Mouse (Mus musculus) embryonic stem cell, embryonic (primary cell): ENCODE data around the gene Erfe.

Experiments
- CTCF ChIA-PET, 4 experiments: fragments of 300-600 bp in 2 of 4; fragments of 350-600 bp in 2 of 4; sonication (Branson Sonifier 250); formaldehyde crosslinking; loops; one replicate each; lab custom pipeline; 2022; ENCODE audit warnings: inconsistent platforms in 2 of 4; lab: Charles Lee
- POLR2A ChIA-PET, 4 experiments: fragments of 300-600 bp in 2 of 4; fragments of 350-600 bp in 2 of 4; sonication (Branson Sonifier 250); formaldehyde crosslinking; loops; one replicate each; lab custom pipeline; 2022; ENCODE audit warnings: antibody characterized with exemption in 4 of 4, inconsistent platforms in 1 of 4; lab: Charles Lee

Erfe gene

DNA sequence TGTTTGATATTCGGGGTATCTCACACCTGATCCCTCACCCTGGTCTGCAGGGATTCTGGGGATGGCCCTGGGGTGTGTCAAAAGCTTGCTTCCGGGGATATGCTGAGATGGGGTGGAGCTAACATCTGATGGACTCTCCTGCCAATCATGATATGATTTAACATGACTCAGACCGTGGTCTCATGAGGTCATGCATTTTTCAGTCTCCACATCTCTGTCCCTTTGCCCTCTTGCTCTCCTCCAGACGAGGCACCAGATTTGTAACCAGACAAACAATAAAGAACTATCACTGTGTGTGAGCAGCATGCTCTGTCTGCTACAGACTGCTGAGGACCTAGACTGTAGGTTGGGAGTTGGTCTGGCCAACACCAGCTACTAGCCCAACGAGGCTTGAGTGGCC, 4.1 kb upstream of the Erfe start:
- CTCF ChIA-PET = interaction anchor here in 2 of 4 experiments (0.6 to 0.8 kb wide), 2 partner anchors 16 to 17 kb away, joined by 3 read pairs; no protein-coding TSS in a partner anchor
- POLR2A ChIA-PET = interaction anchor here in 1 of 4 experiments (0.9 kb wide), 1 partner anchor 8 kb away, joined by 3 read pairs; no protein-coding TSS in a partner anchor

DNA sequence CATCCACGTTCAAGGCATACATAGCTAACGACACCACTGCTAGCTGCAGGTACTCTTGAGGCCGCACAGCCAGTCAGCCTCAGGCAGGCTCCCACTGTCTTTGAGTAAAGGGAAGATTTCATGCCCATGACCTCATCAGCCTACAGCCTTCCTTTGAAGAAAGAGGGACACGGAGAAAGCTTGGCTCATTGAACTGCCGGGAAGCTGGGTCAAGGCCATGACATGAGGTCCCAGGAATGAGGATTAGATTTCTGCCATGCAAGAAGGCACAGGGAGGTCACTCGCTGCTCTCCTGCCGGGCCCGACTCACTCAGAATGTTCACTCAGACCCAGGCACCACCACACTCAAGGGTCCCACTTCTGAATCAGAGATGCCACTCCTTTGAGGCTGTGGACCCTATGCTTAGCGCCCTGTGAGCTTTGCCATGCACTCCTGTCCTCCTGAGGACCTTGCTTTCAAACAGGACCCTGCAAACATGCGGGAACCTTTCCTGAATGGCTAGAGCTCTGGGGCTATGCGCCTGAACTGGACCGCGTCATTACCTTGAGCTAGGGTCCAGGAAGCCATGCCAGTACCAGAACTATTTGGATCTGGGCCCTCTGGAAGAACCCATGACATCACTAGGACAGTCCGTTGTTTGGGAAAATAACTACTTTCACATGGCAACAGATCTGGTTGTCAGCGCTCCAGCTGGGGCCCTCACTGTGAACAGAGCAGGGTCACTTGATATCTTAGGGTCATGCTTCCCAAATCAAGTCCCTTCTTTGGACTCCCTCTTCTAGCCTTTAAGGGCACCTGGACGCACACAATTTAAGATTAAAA, 1.2 kb upstream of the Erfe start:
- POLR2A ChIA-PET = interaction anchor here (0.5 to 3.3 kb wide), 26 partner anchors 8 to 312 kb away, joined by 3 to 25 read pairs (median 5); partner anchors contain the start of genes Espnl (in 1 of the 4), Hes6 (in 1 of the 4), Klhl30 (in 1 of the 4) and Ramp1 (in 1 of the 4)
- CTCF ChIA-PET = interaction anchor here (0.7 to 2.5 kb wide), 27 partner anchors 9 to 1422 kb away, joined by 3 to 12 read pairs (median 3); partner anchors contain the start of genes Hes6 (in 2 of the 4), Rab17 (in 1 of the 4) and Scly (in 1 of the 4)

DNA sequence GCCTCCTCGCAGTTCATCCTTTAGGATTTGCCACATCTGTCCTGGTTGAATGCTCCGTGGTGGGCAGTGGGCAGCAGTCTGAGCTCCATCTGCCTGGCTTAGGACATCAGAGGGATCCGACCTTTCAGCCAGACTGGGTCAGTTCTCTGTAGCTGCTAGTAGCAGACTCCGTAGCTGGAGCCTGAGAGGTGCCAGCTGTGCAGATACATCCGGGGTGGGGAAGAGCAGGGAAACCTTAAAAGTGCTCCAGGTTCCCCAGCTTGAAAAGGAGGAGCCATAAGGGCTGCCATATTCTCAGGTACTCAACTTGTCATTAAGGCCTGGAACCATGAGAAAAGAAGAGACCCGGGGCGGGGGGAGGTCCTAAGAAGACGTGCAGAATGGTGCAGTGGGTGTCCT, 415 bp upstream of the Erfe start:
- CTCF ChIA-PET = interaction anchor here (0.6 to 2.5 kb wide), 35 partner anchors 9 to 1423 kb away, joined by 3 to 12 read pairs (median 3); partner anchors contain the start of genes Hes6 (in 2 of the 4), Rab17 (in 1 of the 4), Scly (in 1 of the 4) and Ube2f (in 1 of the 4)
- POLR2A ChIA-PET = interaction anchor here (0.5 to 3.3 kb wide), 32 partner anchors 9 to 313 kb away, joined by 3 to 25 read pairs (median 5); partner anchors contain the start of genes Hes6 (in 2 of the 4), Klhl30 (in 2 of the 4), Espnl (in 1 of the 4) and Ramp1 (in 1 of the 4)

GRCm38 (mm10) chr1:91367295-91367694, 1.1 kb downstream of the Erfe start:
- ChIA-PET CTCF (interaction anchor here in 2 of 4 experiments (1.1 to 2.5 kb wide), 5 partner anchors 8 to 394 kb away, joined by 3 to 11 read pairs (median 5); no protein-coding TSS in a partner anchor), POLR2A (interaction anchor here (0.5 to 3.3 kb wide), 20 partner anchors 8 to 410 kb away, joined by 3 to 25 read pairs (median 5); partner anchors contain the start of genes Hes6 (in 2 of the 4), Espnl (in 1 of the 4) and Klhl30 (in 1 of the 4))

DNA sequence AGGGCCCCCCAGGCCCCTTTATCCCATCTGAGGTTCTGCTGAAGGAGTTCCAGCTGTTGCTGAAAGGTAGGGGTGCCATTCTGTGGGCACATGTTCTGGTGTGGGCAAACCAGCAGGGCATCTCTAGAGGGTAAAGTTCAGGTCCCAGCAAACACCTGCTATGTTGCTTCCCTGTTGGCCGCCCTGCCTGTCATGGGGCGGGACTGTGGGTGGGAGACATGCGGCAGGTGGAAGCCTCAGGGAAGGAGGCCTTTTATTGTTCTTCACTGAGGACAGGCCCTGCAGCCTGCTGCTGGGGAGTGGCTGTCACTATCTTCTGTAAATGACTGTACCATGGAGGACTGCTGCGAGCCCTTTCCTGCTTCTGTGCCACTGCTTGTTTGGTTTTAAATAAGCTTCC, 3.2 kb downstream of the Erfe start:
- POLR2A ChIA-PET = interaction anchor here (0.8 to 4.9 kb wide), 9 partner anchors 8 to 119 kb away, joined by 3 to 22 read pairs (median 4); partner anchors contain the start of genes Hes6 (in 2 of the 4) and Ube2f (in 1 of the 4)
- CTCF ChIA-PET = interaction anchor here in 2 of 4 experiments (0.6 to 1.3 kb wide), 3 partner anchors 12 to 407 kb away, joined by 3 to 4 read pairs (median 3); no protein-coding TSS in a partner anchor

DNA sequence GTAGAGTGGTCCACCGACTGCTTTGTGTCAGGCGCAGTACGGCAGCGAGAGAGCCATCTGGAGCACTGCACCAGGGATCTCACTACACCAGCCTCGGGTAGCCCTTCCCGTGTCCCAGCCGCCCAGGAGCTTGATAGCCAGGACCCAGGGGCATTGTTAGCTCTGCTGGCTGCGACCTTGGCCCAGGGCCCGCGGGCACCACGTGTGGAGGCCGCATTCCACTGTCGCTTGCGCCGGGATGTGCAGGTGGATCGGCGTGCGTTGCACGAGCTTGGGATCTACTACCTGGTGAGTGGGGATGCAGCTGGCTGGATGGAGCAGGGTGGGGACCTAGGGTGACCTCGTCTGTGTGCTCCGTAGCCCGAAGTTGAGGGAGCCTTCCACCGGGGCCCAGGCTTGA, 3.8 kb downstream of the Erfe start:
- CTCF ChIA-PET = interaction anchor here in 1 of 4 experiments (1.2 to 1.3 kb wide), 2 partner anchors 12 to 13 kb away, joined by 3 to 4 read pairs; no protein-coding TSS in a partner anchor
- POLR2A ChIA-PET = interaction anchor here in 3 of 4 experiments (0.8 to 4.9 kb wide), 6 partner anchors 8 to 70 kb away, joined by 3 to 22 read pairs (median 3); partner anchors contain the start of gene Hes6 (in 1 of the 3)

DNA sequence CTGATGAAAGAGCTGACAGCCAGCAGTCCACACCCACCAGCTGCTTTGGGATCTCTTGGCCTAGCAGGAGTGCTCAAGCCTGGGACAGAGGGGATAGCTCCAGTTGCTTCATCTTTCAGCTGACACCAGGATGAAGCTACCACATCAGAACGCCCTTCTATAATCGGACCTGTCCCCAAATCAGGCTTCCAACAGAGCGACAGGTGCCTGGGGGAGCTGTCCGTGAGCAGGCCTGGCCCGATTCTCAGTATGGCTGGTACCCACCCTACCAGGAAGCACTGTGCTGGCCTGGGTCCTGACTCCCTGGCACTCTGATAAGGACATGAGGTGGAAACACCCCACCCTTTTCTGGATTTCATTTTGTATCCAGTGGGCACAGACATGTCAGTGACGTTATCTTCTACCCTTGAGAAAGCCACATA, 7.2 kb downstream of the Erfe start:
- ChIA-PET CTCF (interaction anchor here in 1 of 4 experiments (1.2 kb wide), 1 partner anchor 27 kb away, joined by 4 read pairs; no protein-coding TSS in a partner anchor), POLR2A (interaction anchor here in 2 of 4 experiments (0.6 to 4.9 kb wide), 7 partner anchors 8 to 1955 kb away, joined by 3 to 22 read pairs (median 3); partner anchors contain the start of gene Ube2f (in 1 of the 2))

DNA sequence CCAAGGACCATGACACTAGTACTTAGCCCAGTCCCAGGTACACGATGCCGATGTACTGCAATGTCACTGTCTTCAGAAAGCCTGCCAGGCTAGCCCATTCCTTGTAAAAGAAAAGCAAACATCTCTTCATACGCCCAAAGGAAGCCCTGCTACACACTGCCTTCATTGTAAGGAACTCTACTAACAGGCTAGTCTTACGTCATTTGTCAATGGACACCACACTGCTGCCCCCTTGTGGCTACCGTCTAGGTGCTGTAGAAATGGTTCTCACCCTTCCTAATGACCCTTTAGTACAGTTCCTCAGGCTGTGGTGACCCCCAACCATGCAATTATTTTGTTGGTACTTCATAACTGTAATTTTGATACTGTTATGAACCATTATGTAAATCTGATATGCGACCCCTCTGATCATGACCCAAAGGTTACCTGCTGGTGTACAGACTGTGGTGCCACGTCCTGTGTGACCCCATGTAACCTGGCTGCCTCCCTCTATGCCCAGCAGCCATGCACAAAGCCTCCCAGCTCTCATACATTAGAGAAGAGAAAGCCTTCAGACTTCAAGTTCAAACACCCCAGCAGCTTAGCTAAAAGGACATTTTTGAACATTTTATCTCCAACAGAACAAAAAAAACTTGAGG, 14.3 kb downstream of the Erfe start:
- ChIA-PET CTCF (interaction anchor here in 2 of 4 experiments (0.6 to 1.7 kb wide), 6 partner anchors 14 to 407 kb away, joined by 3 to 7 read pairs (median 4); partner anchors contain the start of gene Erfe (in 2 of the 2)), POLR2A (interaction anchor here in 2 of 4 experiments (2.5 to 4.6 kb wide), 3 partner anchors 10 to 15 kb away, joined by 5 to 22 read pairs (median 8); partner anchors contain the start of gene Erfe (in 2 of the 2))

GRCm38 (mm10) chr1:91381091-91381471, 14.9 kb downstream of the Erfe start:
- POLR2A ChIA-PET = interaction anchor here in 3 of 4 experiments (1.2 to 4.6 kb wide), 4 partner anchors 10 to 15 kb away, joined by 3 to 22 read pairs (median 6); partner anchors contain the start of gene Erfe (in 2 of the 3)
- CTCF ChIA-PET = interaction anchor here in 3 of 4 experiments (0.6 to 1.7 kb wide), 4 partner anchors 15 to 408 kb away, joined by 3 to 5 read pairs (median 4); partner anchors contain the start of genes Erfe (in 1 of the 3) and Klhl30 (in 1 of the 3)

GRCm38 (mm10) chr1:91390369-91390768, 24.1 kb downstream of the Erfe start:
- CTCF ChIA-PET = no interaction called here

GRCm38 (mm10) chr1:91397927-91398259, 31.7 kb downstream of the Erfe start:
- ChIA-PET POLR2A (interaction anchor here in 3 of 4 experiments (0.6 to 2.0 kb wide), 5 partner anchors 9 to 1351 kb away, joined by 3 to 8 read pairs (median 3); partner anchors contain the start of gene Hes6 (in 2 of the 3)), CTCF (interaction anchor here in 1 of 4 experiments (0.5 kb wide), 1 partner anchor 292 kb away, joined by 3 read pairs; no protein-coding TSS in a partner anchor)

More at GRCm38 (mm10) chr1:91390369-91390768, 24.1 kb downstream of the Erfe start:
- POLR2A ChIA-PET = interaction anchor here in 3 of 4 experiments (0.7 to 1.4 kb wide), 6 partner anchors 9 to 526 kb away, joined by 3 to 4 read pairs (median 4); partner anchors contain the start of gene Erfe (in 1 of the 3)

- CTCF ChIA-PET = interaction anchor here in 1 of 4 experiments (0.5 kb wide), 1 partner anchor 292 kb away, joined by 3 read pairs; no protein-coding TSS in a partner anchor
- POLR2A ChIA-PET = interaction anchor here in 3 of 4 experiments (0.8 to 2.0 kb wide), 8 partner anchors 10 to 147 kb away, joined by 3 to 13 read pairs (median 4); partner anchors contain the start of gene Hes6 (in 2 of the 3)
Measured at GRCm38 (mm10) chr1:91398260-91399062, 32.2 kb downstream of the Erfe start, which contains the start of gene Ilkap. Gene Ilkap, minus strand, starts transcription at chr1:91398815.

DNA sequence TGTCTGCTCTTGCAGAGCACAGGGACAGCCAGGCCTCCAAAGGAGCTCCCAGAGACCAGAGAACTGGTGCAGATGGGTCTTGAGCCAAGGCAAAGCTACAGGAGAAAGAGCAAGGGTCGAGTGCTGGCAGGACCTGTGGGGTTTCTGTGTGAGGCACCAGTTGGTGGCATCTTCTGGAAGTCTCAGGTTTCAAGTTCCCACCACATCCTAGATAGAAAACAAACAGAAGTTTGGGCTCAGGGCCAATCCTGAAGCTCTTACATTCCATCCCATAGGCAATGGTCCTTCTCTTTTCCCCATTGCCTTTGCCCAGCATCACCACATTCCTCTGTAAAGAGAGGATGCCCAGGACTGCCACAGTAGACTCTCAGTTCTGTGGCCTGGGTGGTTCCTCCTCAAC, 38.7 kb downstream of the Erfe start:
- POLR2A ChIA-PET = interaction anchor here in 2 of 4 experiments (1.9 to 2.1 kb wide), 3 partner anchors 7 to 9 kb away, joined by 5 to 11 read pairs (median 6); partner anchors contain the start of gene Hes6 (in 2 of the 2)
- CTCF ChIA-PET = no interaction called here

DNA sequence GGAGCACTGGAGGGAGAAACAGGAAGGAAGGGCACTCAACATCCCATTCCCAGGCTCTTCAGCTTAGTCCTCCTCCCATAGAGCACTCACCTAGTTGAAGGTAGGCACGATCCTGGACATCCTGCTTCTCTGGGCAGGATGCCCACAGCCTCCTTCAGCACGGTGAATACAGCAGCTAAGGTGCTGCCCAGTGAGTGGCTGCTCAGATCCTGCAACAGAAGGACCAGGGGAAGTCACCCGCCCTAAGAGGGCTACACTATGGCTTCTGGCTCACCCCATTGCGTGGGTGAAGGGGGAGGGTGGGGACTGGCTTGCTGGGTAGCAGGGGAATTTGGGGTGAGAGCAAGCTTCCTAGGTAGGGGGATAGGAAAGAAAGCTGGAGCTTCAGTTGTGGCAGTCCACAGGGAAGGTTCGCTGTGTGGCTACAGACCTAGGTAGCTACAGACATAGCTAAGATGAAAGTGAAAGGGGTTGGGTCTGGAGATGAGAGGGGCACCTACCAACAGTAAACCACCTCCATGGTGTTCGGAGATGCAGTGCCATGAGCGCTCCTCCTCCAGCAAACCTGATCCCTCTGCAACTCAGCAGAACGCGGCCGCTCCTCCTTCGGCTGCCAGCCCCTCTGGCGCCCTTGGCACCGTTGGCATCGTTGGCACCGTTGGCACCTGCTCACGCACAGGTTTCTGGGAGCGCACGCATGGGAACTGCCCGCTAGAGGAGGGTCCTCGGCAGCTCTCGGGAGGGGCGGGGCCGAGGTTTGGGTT, 39.4 kb downstream of the Erfe start:
- ChIA-PET CTCF (no interaction called here), POLR2A (interaction anchor here in 2 of 4 experiments (1.9 kb wide), 2 partner anchors 8 kb away, joined by 6 to 11 read pairs; partner anchors contain the start of gene Hes6 (in 2 of the 2))

GRCm38 (mm10) chr1:91407819-91408218, 41.6 kb downstream of the Erfe start:
- ChIA-PET POLR2A (interaction anchor here in 2 of 4 experiments (1.4 to 2.3 kb wide), 3 partner anchors 9 to 22 kb away, joined by 3 to 6 read pairs (median 5); no protein-coding TSS in a partner anchor), CTCF (no interaction called here)
